Mouse (Mus musculus): ENCODE measurements around the gene Gm20518.
A peak's percentile ranks its signal among the peaks of the same experiment; 100 is the strongest.

Gene Gm20518

DNA sequence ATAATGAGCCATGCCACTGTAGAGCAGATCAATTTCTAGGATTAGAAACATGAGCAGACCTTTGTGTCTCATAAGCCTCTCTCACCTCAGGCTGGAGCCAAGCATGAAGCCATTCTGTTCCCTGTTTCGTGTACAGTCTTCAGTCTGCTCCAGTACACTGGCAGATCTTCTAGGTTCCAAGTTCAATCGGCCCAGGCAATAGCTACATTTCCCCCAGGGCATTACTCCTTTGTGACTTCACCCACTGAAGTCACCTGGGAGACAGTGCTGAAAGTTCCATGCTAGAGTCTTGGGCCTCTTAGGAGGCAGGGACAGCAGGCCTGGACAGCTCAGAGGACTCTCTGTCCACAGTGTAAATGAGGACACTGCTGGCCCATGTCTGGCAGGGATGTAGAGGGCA lies 2.5 kb upstream of the Gm20518 start, which contains the start of gene Tssk1:
TSS of gene Tssk1 (plus strand) at position 301 of the 400 bp plus-strand sequence.
- DNase-seq (ENCODE audit: low spot score), result no peak

DNA sequence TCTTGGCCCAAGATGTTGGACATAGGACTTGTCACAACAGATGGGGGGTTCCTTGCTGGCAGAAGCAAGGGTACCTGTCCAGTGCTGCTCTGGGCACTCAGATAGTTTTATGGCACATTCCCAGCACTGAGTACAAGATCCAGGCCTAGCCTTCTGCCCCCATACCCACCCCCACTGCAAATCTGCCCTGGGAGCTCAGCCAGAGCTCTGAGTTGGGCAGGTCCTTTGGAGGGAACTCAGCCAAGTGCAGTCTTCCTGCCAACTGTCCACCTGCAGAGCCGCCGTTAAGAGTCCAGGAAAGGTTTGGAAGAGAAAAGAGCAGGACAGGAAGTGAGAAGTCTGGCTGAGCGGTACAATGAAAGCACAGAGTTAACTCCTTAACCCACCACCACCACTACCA lies 1.1 kb upstream of the Gm20518 start:
- no peak for DNase-seq (ENCODE audit: low spot score)

DNA sequence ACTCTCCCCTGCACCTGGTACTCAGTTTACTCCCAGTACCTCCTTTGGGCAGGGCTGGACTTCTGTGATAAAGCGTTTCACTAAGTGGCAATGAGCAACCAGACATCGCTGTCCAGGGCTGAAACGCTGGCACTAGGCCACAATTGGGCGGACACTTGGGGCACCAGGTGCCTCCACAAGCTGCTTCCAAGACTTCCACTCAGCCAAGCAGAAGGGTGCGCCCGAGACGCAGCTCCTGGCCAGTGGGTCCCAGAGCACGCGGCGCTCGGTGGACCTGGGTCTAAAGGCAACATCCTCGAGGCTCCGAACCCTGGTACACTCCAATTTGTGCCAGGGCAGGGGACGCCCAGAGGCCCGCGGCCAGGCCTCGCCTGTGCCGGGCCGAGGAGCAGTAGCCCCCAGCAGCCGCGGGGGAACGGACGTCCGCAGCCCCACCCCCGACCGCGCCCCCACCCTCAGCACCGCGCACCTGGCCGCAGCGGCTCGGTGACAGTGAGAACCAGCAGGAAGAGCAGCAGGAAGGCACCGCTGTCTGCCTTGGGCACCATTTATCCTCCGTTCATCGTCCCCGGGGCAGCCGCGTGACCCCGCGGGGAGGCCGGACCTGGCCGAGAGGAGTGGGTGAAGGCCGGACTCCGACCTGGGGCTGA lies 429 bp downstream of the Gm20518 start:
- peak; percentile 55 for DNase-seq (ENCODE audit: low spot score)

DNA sequence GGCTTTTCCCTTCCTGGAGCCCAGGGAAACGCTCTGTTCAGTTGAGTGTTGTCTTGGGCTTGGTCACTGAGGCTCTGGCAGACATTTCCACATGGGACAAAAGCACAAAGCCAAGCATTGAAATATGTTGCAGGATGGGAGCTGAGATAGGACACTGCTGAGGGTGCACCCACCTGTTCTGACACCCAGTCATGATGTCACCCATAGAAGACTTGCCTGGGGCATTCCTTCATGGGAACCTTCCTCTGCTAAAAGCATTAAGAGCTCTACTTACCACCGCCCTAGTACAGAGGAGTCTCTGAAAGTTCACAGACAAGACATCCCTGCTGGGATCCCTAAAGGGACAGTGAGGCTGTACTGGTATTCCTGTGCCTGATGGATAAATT lies 1.1 kb downstream of the Gm20518 start:
- no peak for DNase-seq (ENCODE audit: low spot score)

DNA sequence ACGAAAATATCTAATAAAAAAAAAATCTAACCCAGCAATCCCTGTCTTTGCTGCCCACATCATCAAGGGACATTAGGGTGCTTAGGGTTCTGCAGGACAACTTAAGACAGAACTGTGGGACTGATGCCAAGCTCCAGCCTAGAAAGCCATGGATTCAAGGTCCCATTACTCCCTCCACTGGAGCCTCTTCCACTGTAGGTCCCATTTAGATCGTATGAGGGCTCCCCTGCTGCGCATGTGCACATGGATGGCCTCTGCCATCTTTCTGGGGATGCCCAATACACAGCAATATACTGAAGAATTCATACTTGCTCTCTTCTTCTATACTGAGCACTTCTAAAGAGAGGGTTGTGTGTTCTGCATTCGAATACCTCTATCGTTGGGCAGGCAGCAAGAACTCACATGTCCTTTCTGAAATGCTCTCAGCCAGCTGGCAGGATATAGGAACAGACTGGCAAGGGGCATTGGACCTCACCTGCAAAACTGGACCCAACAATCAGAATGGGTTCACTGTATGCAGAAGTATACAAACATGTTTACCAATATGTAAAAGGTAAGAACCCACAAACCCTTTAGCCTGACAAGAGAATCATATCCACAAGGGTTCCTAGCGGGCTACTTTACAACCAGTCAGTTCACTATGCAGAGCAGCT lies 1.7 kb downstream of the Gm20518 start:
- no peak for DNase-seq (ENCODE audit: low spot score)

DNA sequence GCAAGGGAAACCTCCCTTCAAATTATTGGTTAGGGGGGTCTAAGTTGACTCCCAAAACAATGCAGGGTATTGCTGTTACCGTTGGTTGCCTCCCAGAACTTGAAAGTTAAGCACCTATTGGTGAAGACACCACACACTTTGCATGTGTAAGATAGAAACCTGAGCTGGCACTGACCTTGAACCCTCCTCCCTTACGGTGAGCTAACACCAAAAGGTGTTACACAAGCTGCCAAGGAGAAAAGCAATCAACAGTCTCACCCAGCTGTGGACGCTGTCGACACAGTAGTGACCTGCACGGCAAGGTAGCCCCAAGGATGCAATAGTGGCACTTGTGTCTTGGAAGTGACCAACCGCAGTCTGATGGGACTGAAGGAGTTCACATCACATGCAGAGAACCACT lies 7.4 kb downstream of the Gm20518 start:
- no peak for DNase-seq (ENCODE audit: low spot score)

DNA sequence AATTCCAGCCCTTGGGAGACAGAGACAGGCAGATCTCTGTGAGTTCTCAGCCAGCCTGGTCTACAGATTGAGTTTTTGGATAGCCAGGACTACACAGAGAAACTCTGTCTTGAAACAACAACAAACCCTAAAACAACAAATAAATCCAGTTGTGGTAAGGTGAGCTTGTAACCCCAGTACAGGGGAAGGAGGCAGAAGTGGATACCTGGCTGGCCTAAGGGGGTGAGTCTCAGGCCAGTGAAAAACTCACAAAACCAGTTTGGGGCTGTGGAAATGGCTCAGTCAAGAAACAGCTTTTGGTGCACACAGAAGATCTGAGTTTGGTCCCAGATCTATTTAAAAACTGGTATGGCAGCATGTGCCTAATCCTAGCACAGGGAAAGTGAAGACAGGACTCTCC lies 9.3 kb downstream of the Gm20518 start:
- DNase-seq (ENCODE audit: low spot score), result no peak

DNA sequence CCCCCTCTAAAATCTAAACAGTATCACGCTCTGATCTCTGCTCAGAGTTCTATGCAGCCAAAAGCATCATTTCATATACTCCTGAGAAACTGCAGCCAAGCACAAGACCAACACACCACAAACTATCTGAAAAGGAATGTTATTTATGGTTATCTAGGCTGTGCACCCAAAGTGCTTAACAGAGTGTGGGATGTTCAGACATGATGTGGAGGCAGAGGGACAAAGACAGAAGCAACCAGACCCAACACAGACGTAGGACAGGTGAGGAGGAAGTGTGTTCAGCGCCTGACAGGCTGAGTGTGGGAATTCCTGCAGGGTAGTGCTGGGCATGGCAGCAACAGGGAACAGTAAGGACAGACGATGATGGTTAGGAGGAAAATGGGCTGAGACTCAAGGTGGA lies 11.9 kb downstream of the Gm20518 start:
- no peak for DNase-seq (ENCODE audit: low spot score)

DNA sequence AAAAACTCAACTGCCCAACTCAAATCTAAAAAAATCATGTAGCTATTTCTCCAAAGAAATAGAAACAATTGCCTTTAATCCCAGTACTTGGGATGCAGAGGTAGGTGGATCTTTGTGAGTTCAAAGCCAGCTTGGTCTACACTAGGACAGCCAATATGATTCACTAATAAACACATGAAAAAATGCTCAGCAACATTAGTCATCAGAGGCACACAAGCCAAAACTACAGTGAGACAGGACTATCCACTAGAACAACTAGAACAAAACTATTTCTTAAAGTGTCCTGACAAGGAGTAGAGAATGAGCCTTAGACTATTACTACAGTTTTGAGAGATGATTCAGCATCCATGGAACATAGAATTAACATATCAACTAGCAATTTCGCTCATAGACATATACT lies 15.4 kb downstream of the Gm20518 start:
- no peak for DNase-seq (ENCODE audit: low spot score)

DNA sequence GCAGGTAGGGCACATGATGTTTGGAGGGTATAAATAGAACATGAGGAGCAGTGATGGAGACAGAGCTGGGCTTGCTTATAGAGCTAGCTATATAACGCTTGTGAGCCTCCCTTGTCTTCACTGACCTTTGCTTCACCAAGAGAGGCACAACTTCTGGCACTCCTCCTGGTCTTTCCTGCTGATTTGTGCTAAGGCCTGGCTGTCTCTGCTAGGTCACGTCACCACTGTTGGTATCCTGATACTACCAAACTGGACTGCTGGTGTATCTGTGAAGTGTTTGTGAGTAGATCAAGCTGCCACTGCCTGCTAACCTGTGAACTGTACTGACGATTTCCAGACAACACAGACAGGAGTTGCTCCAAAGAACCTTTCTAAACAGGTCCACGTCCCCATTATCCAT lies 16.3 kb downstream of the Gm20518 start:
- DNase-seq (ENCODE audit: low spot score), result no peak

DNA sequence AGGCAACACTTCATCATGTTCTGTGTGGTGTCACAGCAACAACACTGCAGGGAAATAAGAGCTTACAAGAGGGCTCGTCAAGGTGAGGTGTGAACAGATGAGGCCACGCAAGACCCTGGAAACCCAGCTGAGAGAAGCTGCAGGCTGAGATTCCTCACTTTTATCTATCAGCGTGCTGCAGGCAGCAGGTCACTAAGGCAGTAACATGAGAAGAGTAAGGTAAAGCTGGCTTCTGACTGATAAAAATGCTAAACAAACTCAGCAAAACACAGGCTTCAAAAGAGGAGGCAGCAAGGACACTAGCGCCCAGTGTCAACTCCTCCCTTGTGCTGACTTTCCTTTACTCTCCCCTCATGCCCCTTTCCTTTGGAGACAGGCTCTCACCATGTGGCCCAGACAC lies 18.5 kb downstream of the Gm20518 start:
- DNase-seq (ENCODE audit: low spot score), result no peak

DNA sequence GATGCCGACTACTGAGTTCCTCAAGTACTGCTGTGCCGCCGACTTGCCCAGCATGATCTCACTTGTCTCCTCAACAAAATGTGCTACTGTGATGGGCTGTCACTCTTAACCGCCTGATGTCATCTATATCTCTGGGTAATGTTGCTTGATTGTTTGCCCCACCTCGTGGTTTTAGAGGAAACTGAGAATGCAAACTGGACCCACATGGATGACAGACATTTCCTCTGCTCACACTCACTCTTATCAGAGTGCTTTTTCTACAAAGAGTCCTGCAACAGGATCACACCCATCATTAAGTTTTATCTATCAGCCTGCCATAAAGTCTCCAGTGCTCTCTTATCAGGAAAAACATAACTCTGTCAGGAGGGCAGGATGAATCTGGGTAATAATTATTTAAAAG lies 20.2 kb downstream of the Gm20518 start:
- DNase-seq (ENCODE audit: low spot score), result no peak

DNA sequence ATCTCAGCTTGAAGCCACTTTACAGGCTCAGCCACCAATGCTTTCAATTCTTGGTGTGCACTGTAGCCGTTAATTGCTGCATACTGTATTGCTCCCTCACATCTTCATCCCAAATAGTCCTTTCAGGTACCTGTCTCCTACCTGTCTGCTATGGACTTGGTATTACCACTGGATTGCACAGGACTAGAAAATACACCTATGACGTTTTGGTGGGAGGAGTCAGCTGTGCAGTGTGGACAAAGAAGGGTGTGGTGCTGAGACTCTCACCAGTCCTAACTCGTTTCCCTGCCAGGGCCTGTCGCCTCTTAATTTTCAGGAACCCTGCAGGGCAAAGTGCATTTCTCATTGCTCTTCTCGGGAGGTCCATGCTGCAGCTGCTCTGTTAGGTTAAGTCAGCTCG lies 25.7 kb downstream of the Gm20518 start:
- no peak for DNase-seq (ENCODE audit: low spot score)

DNA sequence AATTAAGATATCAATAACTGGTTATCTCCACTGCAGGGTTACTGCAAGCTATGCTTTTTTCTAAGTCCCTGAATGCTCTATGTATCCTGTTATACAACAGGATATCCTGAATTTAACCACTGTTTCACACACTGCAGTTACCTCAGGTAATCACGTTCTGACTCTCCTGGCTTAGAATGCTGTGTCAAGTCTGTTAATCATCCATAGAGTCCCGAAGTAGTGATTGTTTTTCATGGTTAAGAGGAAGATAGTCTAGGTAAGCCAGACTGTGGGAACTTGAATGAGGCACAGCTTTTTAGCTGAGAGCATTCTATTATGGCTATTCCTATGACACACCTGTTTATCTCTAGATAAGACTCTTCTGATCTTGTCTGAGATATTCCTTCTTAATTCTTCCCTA lies 26.2 kb downstream of the Gm20518 start:
- DNase-seq (ENCODE audit: low spot score), result no peak

DNA sequence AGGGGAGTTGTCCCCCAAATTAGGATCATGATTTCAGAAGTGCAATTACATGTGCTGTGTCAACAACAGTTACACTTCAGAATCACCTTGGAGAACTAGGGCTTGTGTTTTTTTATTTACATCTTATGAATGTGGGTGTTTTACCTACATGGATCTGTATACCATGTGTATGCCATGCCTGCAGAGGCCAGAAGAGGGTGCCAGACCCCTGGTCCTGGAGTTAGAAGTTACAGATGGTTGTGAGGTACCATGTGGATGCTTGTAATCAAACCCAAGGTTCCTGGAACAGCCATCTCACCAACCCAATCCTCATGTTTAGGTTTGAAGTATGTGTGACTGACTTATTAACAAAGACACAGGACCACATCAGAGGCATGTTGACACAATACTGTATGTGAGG lies 32.9 kb downstream of the Gm20518 start:
- peak; percentile 55 for DNase-seq (ENCODE audit: low spot score)

DNA sequence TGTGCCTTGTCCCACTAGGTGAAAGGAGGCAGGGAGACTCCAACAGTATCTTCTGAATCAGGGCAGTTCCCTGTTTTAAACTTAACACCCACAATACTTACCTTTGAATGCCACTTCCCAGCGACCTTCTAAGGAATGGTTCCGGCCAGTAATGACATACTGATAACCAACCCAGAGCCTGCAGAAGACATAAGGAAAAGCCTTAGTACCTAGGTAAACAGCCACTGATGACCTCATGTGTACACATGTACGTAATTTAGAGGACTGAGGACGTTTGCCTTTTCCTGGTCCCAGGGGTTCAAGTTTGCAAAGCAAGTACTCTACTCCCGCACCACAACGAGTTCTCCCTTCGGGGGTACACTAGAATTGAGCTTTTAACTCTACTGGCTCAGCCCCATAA lies 34.3 kb downstream of the Gm20518 start:
- no peak for DNase-seq (ENCODE audit: low spot score)

DNA sequence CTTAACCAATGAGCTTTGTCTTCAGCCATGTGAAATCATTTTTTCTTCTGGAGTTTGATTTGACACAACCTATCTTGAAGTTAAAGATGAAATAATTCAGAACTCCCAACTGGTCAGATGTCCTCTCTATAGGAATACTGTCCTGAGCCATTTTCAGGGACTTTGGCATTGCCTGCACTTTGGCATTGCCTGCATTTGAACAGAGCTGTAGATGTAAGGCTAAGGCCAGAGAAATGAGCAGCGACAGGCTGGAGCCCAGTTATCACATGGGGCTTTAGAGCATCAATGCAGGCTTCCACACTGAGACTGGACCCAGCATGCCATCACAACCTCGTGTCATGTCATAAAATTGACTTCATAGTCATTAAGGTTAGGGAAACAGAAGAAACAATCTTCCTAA lies 38.2 kb downstream of the Gm20518 start:
- no peak for DNase-seq (ENCODE audit: low spot score)

DNA sequence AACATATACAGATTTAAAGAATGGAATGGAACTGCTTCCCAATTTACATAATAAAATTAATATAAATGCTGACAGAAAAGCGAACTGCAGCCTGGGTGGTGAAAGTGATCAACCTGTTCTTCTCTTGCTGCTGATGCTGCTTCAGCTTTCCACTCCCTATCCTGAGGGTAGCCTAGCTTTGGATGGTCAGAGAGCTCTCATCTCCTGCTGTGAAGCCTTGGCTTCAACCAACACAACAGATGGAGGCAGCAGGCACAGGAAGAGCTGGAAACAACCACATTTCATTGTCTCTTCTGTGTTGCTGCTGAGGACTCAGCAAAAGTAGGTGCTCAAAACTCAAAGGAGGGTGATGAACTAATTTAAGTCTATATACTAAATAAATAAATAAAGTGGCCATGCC lies 39.6 kb downstream of the Gm20518 start:
- DNase-seq (ENCODE audit: low spot score), result no peak

DNA sequence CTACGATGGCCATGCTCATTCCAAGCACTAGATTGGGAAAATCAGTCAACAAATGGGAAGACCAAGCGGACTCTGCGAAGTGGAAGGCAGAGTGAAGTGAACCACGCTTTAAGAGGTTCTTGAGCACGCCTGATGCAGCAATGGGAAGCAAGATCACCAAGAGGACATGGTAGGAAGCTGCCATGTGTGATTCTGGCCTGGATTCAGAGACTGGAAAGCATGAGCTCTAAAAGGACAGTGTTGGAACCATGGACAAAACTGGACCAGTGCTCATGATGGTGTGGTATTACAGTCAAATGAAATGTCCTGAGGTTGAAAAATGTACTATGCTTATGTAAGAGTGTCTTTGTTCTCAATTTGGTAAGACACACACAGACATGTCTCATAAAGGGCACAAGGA lies 40.1 kb downstream of the Gm20518 start:
- DNase-seq (ENCODE audit: low spot score), result no peak

DNA sequence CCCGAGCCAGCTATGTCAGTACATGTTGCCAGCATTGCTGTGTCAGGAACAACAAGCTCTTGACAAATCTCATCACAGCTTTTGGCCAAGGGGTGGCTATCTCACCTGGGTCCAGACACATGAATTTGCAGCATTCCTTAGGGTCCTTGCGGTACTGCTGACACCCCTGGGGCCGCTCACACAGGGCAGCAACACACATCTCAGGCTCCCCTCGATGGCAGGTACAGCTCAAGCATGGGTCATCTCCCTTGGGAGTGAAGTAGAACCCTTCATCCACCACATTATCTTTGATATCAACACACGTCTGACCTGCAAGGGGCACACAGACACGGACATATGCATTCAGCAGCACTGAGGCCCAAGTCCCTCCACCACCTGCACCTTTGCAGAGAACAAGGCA lies 42.0 kb downstream of the Gm20518 start:
- no peak for DNase-seq (ENCODE audit: low spot score)

DNA sequence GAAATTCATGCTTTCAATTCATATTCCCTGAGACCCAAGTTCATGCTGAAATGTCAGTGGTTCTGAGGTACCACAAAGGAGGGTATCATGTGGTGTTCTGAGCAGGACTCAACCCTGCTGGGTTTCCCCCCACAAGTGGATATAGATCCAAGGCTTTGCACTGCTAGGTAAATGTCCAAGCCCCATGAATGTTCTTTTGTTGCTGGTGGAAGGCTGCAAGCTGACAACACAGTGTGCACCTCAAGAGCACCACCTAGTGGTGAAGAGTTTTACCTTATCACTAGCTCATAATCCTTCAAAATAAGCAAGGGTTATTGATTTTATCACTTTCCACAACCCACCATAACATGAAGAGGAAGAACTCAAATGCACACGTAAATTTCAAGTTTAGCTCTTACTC lies 42.5 kb downstream of the Gm20518 start:
- DNase-seq (ENCODE audit: low spot score), result peak; percentile 93

DNA sequence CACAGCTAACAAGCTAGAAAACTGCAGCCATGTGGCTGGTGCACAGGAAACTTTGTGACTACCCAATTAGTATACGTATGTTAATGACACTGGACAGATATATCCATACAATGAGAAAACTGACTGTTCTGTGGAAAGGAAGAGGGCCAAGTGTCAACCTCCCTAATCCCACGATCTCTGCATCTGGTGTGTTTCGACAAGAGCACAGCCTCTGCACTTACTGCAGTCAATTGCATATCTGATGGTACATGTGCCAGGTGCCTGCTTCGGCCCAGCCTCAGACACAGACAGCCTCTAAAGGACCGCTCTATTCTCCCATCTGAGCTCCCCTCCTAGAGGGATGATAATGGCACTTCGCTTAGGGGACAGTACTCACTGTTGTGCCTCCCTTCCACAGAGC lies 43.0 kb downstream of the Gm20518 start:
- DNase-seq (ENCODE audit: low spot score), result no peak

DNA sequence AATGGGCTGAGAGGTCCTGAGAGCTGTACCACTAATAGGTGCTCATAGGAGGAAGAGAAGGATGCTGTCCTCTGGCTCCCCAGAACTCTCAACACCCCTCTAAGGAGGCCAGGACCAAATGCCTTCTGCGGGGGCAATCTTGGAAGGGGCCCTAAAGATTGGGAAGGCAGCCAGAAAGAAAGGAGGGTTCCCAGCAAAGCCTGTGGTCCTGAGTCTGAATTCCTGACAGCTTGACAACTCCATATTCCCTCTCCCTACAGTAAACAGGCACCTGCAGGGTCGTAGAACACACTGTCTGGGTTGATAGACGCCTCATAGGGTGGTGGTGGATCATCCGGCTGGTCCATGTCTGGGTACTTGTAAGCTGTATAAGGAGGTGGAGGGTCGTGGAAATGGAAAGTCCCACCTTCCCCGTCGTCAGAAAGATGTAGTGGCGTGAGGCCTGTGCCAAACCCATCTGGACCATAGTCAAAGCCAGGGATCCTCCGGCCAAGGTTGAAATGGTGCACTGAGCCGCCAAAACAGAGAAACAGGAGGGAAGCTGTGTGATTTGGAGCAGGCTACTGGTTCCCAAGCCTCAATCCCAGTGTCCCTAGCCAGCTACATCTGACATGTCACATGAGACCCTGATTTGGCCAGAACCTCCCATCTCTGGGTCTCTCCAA lies 47.6 kb downstream of the Gm20518 start:
- no peak for DNase-seq (ENCODE audit: low spot score)

DNA sequence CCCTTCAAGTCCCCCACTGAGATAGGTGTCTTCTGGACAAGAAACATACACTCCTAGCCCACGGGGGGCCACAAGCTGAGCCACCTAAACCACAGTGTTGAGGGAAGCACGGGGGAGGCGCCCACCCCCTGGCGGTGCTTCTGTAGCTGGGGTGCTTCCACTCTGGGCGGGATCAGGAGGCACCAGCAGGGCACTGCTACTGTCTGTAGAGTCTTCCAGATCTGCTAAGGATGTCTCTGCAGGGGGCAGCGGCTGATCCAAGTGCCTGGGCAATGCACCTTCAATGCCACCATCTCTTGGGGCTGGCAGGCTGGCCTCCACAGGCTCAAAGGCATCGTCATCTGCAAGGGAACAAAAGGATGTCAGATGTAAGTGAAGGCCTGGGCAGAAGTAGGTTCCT lies 49.0 kb downstream of the Gm20518 start:
- DNase-seq (ENCODE audit: low spot score), result no peak
